Mouse (Mus musculus) thymus, adult 18-20 months (tissue): ENCODE measurements around the gene Exoc5.

Source experiments
- DNase-seq, 2 experiments: peaks; one replicate each; pipeline ENCODE4 v3.0.0; 2022; ENCODE audit warnings: mixed read lengths in 2 of 2

The Exoc5 gene

GRCm38 (mm10) chr14:49001655-49002054 is 64.8 kb downstream of the Exoc5 start:
- no peak for DNase-seq

GRCm38 (mm10) chr14:48998795-48999194 is 67.7 kb downstream of the Exoc5 start:
- no peak for DNase-seq

- DNase-seq = no peak
Observed at GRCm38 (mm10) chr14:48993861-48994260, 72.6 kb downstream of the Exoc5 start.

- no peak for DNase-seq
Observed at GRCm38 (mm10) chr14:48992070-48992580, 74.3 kb downstream of the Exoc5 start.

- no peak for DNase-seq
Observed at GRCm38 (mm10) chr14:48991144-48991522, 75.3 kb downstream of the Exoc5 start.

GRCm38 (mm10) chr14:48990471-48991143 is 75.8 kb downstream of the Exoc5 start:
- DNase-seq = no peak

GRCm38 (mm10) chr14:48989831-48990230 is 76.6 kb downstream of the Exoc5 start:
- DNase-seq = no peak

GRCm38 (mm10) chr14:48986231-48986630 is 80.2 kb downstream of the Exoc5 start:
- no peak for DNase-seq

GRCm38 (mm10) chr14:48985673-48986072 is 80.8 kb downstream of the Exoc5 start:
- no peak for DNase-seq

- DNase-seq = no peak
Observed at GRCm38 (mm10) chr14:48978971-48979388, 87.5 kb downstream of the Exoc5 start.

- no peak for DNase-seq
Observed at GRCm38 (mm10) chr14:48971546-48971945, 94.9 kb downstream of the Exoc5 start.

GRCm38 (mm10) chr14:48968670-48969069 is 97.8 kb downstream of the Exoc5 start:
- DNase-seq = no peak
